Mouse (Mus musculus) thymus, adult 2 months (tissue): Measurements from ENCODE around the gene Wdr3. TPM values are rescaled to one million over a fixed set of nuclear protein-coding genes. Genes with fewer than 3 reads are reported as not detected.

Experiments
- DNase-seq: peaks from one replicate; pipeline ENCODE4 v3.0.0; 2021
- H3K27ac ChIP-seq: fragments of 200-500 bp; 2 replicates; pipeline ENCODE4 v1.5.1; 2012; ENCODE audit warnings: low read length, control low read depth; ENCODE audit not compliant: control insufficient read depth, insufficient read depth
- H3K27me3 ChIP-seq: fragments of 200-500 bp; 2 replicates; pipeline ENCODE4 v1.6.1; 2012; ENCODE audit warnings: mild to moderate bottlenecking, low read length, moderate library complexity, mixed read lengths; ENCODE audit not compliant: control insufficient read depth, insufficient read depth
- H3K36me3 ChIP-seq: fragments of 200-500 bp; 2 replicates; pipeline ENCODE4 v1.6.1; 2012; ENCODE audit warnings: mild to moderate bottlenecking, low read length, moderate library complexity; ENCODE audit not compliant: control insufficient read depth, insufficient read depth
- H3K4me1 ChIP-seq: fragments of 200-500 bp; replicated peaks from 2 replicates; pipeline ENCODE4 v1.6.1; 2012; ENCODE audit warnings: low read length; ENCODE audit not compliant: control insufficient read depth, insufficient read depth
- H3K4me3 ChIP-seq: fragments of 200-500 bp; 2 replicates; pipeline ENCODE4 v1.5.1; 2012; ENCODE audit warnings: mild to moderate bottlenecking, low read length, control low read depth, moderate library complexity; ENCODE audit not compliant: control insufficient read depth, insufficient read depth
- CTCF ChIP-seq: fragments of 200-500 bp; IDR thresholded peaks from 2 replicates; pipeline ENCODE4 v1.5.1; 2012; ENCODE audit warnings: mild to moderate bottlenecking, control low read depth, low read length, moderate library complexity, borderline replicate concordance; ENCODE audit not compliant: control insufficient read depth, poor library complexity, insufficient read depth; ENCODE audit errors: extremely low read depth
- POLR2A ChIP-seq: fragments of 200-500 bp; IDR thresholded peaks from 2 replicates; pipeline ENCODE4 v1.6.1; 2012; ENCODE audit warnings: mild to moderate bottlenecking, low read length, control low read depth, moderate library complexity; ENCODE audit not compliant: control insufficient read depth, poor library complexity, insufficient read depth; ENCODE audit errors: extremely low read depth
- WGBS: fragments of 180-500 bp; shearing (Covaris S2); methylation state at CpG from one replicate; pipeline ENCODE4 v1.1.7; 2018; 5-methylcytosine and 5-hydroxymethylcytosine counted together
- polyA plus RNA-seq: library from polyadenylated mRNA; depleted of rRNA; stranded (reverse); fragments of >200 nt; gene quantifications from 2 replicates; pipeline ENCODE4 v1.2.3, GENCODE M21; 2012; rRNA removed

Wdr3 gene
- polyA plus RNA-seq, 1 experiment = 31.7 TPM

- 91% methylated on average over 2 of the region's 2 CpGs for WGBS
- no peak overlapping the region for H3K4me3 ChIP-seq
- H3K4me1 ChIP-seq = no peaks in the 10 kb centered on the region
- TF ChIP-seq CTCF (no peak), POLR2A (no peak)
- no peak for DNase-seq
- H3K36me3 ChIP-seq = no peaks in the 10 kb centered on the region
- no peaks in the 10 kb centered on the region for H3K27me3 ChIP-seq
- no peak overlapping the region for H3K27ac ChIP-seq
These were observed 40.2 kb downstream of the Wdr3 start for GRCm38 (mm10) chr3:100121961-100122360.

- Histone ChIP-seq H3K4me3 (no peak overlapping the region), H3K4me1 (no peaks in the 10 kb centered on the region), H3K27ac (no peak overlapping the region), H3K36me3 (no peaks in the 10 kb centered on the region), H3K27me3 (no peaks in the 10 kb centered on the region)
- TF ChIP-seq POLR2A (no peak), CTCF (no peak)
- no peak for DNase-seq
- WGBS = 97% methylated on average over 2 of the region's 2 CpGs
These were observed 43.5 kb downstream of the Wdr3 start for GRCm38 (mm10) chr3:100118681-100119080.

- Histone ChIP-seq H3K4me1 (no peaks in the 10 kb centered on the region), H3K36me3 (no peaks in the 10 kb centered on the region), H3K27ac (no peak overlapping the region), H3K27me3 (no peaks in the 10 kb centered on the region), H3K4me3 (no peak overlapping the region)
- WGBS = 93% methylated on average over 2 of the region's 2 CpGs
- no peak for DNase-seq
- no peak for TF ChIP-seq CTCF
- no peak for TF ChIP-seq POLR2A
These were observed 55.5 kb downstream of the Wdr3 start for GRCm38 (mm10) chr3:100106736-100107135.

- no peak for TF ChIP-seq CTCF
- TF ChIP-seq POLR2A = no peak
- 94% methylated on average over 3 of the region's 3 CpGs for WGBS
- no peaks in the 10 kb centered on the region for H3K27me3 ChIP-seq
- no peak overlapping the region for H3K4me3 ChIP-seq
- no peak for DNase-seq
- H3K27ac ChIP-seq = no peak overlapping the region
- no peaks in the 10 kb centered on the region for H3K4me1 ChIP-seq
- H3K36me3 ChIP-seq = no peaks in the 10 kb centered on the region
These were observed 59.7 kb downstream of the Wdr3 start for GRCm38 (mm10) chr3:100102386-100103092.

Other genes starting within 250 kb of the Wdr3 start
- gene Gdap2, start within 50 bp of the Wdr3 start, polyA plus RNA-seq = 18.8 and 19.6 TPM in 2 replicates